Mouse (Mus musculus) right cerebral cortex, postnatal 10 days (tissue): ENCODE data around the gene Auts2.

ENCODE experiments used
- DNase-seq, 2 experiments: peaks; one replicate each; pipeline ENCODE4 v3.0.0; 2021; ENCODE audit warnings: low spot score in 2 of 2

The Auts2 gene

DNA sequence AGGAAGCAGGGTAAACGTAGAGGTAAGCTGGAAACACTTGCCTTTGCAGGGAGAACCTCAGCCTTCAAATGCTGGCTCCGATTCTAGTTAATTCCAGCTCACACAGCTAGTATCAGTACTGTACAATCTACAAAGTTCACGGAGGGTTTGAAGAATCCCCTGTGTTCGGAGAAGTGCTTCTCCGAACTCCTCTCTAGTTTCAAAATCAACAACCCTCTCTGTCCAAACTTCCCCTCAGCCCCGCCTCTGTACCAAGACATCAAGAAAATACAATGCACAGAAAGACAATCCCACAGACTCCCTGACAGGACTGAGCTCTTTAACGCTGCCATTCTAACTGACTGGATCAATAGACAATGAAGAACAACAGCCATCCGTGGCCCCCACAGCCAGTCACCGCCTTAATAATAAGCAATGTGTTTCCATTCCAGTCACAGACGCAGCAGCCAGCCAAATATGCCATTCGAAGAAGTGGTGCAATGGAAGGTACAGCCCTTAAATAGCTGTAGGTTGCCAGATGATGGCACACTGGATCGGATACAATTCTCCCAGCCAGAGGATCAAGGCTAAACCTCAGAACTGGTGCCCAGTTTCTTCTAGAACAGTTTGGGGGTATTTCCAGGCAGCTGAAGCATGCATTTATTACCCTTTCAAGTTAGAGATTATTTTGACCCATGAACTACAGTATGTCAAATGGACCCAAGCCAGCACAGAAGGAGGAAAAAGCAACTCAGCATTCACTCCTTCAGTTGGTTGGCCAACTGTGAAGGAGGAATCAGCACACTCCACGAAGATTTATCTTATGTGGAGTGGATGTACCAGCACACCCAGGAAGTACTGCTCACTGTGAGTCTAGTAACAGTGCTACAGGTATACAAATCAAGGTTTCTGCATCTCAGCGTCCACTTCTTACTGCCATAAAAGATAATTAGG is 151.0 kb downstream of the Auts2 start:
- no peak for DNase-seq

DNA sequence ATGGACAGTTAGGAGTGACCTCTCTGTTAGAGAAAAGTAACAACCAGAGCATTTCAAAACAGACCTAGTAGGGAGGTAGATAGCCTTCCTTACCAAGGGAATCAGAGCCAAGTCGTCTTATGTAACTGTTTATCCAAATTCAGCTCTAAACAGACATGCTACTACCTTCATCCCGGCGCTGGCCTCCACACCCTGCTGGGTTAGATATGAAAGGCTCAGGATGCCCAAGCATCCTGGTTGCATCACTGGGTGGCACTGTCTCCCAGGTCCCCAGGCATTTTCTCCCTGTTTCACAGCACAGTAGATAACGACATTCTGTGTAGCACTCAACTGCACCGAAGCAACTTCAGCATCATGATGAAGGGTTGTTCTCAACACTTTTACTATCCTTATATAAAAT is 154.4 kb downstream of the Auts2 start:
- DNase-seq: no peak

DNA sequence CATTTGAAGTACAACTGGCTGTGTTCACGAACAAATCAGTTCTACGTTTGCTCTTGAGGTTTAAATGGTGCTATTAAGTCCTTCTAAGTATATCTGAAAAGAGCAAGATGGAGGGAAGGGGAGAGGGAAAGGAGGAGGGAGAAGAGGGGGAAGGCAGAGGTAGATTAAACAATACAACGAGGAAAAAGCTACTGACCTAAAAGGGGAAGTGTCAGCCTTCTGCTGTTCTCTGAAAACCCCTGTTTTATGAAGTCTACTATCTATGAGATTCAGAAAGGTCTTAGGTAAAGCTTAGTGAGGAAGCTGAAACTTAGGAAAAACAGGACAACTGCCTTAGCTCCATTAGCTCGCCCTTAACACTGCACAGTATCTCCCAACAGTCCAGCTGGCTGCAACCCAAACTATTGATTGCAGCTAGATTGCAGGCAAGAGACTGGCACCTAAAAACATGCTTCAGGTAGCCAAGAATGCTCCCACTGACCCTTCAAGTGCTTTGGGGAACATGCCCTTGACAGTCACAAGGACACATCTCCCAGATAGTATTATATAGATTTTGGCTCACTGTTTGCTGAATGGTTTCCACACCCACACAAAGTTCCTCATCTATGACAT is 157.8 kb downstream of the Auts2 start:
- no peak for DNase-seq

DNA sequence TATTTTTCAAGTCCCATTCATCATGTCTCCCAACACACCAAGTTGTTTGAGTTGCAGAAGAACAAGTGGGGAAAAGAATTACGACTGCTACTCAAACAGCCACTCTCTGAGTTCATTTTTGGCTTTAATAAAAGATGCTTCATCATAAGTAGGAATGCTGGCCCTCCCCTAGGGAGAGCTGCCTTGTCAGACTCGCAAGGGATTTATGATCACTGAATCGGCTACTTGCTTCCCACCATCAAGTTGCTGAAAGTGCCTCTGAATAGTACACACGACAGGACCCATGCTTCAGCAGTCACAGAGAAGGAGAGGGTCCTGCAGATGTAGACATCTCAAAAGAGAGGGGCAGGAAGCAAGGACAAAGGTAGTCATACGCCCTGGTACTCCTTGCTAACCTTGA is 162.9 kb downstream of the Auts2 start:
- DNase-seq: no peak

GRCm38 (mm10) chr5:132378977-132379376 is 164.2 kb downstream of the Auts2 start:
- DNase-seq: no peak

DNA sequence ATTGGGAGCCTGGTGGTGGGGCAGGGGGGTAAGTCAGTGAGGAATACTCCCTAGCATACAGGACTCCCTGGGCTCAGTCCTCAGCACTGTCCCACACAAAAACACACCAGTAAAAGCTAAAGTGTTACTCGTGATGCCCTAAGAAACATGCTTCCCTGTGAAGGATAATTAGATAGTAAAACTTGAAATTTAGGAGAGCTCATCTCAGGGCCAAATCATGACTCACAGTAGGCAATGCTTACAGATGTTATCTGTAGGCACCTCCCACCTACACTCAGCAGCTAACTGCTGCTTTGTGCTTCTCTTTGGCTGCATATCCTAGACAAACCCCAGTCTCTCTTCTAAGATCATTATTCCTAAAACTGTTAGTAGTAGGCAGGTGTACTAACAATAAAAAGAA is 168.0 kb downstream of the Auts2 start:
- DNase-seq: no peak

DNA sequence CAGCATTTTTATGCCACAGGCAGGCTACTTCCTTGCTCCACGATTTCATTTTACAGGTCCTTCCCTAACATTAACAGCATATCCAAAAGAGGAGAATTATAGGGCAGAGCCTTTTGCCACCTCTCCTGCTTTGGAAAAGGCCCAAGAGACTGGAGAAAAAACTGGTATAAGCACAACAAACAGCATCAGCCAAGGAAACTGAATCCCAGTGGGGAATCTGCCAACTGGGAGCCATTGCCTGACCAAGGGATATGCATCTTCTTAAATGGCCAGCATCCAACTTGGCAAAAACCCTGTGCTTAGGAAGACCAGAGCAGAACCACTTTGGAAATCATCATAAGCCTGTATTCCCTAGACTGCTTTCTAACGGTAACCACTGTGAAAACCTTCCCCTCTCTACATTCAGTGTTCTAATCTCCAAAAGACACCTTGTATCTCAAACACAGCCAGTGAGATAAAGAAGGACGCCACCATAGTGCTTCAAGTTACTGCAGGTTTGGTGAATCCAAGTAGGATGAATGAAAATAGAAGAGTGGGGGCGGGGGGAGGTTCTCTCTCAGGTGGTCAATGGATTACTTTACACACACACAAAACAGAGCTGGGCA is 169.6 kb downstream of the Auts2 start:
- DNase-seq: peak; percentile 43 to 46

GRCm38 (mm10) chr5:132372605-132373004 is 170.5 kb downstream of the Auts2 start:
- DNase-seq: no peak

GRCm38 (mm10) chr5:132368678-132369088 is 174.5 kb downstream of the Auts2 start:
- peak; percentile 72 to 73 for DNase-seq

DNA sequence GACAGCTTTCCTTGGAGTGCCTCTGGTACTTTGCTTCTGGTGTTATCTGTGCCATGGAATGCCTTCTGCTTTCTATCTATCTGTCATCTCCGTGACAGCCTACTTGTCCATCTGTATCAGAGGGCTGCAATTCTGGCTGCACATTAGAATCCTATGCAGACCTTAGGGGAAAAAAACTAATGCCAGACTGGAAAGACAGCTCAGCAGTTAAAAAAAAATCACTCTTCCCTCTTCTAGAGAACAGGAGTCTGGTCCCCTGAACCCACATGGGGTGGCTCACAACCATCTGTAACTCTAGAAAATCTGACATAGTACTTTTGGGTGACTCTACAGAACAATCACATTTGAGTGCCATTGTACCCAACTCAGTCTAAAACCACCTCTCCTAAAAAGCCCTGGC is 181.9 kb downstream of the Auts2 start:
- DNase-seq: no peak

DNA sequence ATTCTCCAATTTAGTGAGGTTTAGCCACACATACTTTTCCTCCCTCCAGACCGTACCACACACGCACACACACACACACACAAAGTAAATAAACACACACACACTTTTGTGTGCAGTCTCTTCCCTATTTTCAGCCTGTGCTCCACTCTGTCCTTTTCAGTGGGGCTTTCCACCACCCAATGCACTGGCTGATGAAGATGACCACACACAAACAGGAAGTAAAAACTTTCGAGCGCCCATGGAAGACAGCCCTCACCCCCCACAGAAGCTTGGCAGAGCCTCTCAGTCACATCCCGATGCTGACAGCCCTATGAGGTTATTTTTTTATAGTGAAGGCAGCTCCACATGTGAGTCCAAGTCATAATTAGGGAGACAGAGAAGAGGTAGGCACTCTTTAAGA is 185.4 kb downstream of the Auts2 start:
- DNase-seq: no peak

DNA sequence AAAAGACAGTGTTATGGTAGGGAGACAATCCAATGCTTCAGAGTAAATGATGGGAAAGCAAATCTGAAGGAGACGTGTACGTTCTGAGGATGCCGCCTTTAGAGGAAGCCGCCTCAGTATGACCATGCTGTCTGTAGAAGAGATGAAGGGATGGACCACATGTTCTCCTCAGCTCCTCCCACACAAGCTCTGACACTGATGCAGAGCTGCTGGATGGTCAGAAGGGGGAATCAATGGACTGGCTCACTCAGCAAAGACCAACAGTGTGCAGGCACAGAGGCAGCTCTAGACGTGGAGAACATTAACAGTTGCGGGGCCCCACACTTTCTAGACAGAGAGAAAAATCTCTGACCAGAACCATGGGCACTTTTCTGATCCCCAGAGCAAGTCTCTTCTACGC is 187.2 kb downstream of the Auts2 start:
- no peak for DNase-seq

DNA sequence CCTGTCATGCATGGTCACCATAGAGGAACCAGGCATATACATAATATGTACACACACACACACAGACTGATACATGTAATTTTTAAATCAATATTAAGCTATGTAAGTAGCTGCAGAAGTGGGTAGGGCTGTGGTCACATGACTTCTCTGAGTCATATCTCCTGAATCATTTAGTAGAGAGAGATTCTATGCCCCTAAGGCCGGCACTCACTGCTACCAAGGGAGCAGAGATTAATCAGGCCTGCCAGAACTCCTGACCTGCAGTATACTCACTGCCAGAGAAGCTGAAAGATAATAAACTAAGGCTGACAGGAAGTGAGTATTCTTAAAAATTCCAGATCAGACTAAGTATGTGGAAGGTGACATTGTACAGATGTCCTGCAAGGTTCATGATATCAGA is 190.7 kb downstream of the Auts2 start:
- no peak for DNase-seq

DNA sequence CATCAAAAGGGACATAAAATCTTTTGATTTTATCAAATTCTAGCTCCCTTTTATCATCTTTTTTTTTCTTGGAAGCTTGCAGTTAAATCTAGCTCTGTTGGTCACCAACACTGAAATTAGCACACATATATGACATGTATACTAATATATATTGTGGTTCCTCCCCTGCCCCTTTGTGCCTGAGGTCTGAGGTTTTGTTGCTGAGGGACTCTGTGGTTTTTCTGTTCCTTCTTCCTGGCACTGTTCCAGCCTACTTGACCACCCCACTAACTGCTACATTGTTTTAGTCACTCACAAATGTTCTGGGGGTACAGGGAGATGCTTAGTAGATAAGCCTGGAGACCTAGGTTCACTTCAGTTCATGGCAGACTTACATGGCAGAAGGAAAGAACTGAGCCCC is 192.0 kb downstream of the Auts2 start:
- DNase-seq: no peak

- DNase-seq: no peak
These were observed 201.8 kb downstream of the Auts2 start for GRCm38 (mm10) chr5:132341315-132341714.

- no peak for DNase-seq
These were observed 205.5 kb downstream of the Auts2 start for GRCm38 (mm10) chr5:132337677-132338076.

DNA sequence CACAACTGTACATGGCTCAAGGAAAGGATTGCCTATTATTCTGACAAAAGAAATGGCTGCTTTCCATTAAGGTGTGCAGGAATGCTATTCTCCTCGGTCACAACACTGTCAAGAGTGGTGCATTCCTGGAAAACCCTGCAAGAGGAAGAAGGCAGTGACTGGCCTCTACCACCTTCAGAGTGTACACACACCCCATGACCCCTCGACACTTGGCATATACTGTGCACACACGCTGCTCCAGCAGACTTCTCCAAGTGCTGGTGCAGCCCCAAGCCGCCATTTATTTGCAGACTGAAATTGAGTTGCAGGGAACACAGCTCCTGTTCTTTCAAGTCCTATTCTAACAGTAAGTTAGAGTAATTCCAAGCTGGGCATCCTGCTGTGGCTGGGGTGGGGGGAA is 207.4 kb downstream of the Auts2 start:
- DNase-seq: no peak

DNA sequence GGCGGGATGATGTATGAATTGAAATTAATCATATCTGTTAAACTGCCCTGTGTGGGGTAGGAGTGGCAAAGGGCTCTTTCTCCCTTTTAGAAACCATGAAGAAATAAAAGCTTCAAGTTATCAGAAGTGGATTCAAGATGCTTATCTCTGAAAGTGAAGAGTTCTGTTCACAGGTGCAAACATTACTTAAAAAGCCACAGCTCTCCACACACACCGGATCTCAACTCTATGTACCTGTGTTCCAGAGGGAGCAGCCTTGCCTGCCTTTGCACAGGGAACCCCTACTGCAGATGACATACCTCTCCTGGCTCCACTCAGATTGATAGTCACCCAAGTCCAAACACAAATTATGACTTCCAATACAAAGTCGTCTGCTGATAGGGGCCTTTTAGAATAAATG is 208.3 kb downstream of the Auts2 start:
- DNase-seq: no peak

DNA sequence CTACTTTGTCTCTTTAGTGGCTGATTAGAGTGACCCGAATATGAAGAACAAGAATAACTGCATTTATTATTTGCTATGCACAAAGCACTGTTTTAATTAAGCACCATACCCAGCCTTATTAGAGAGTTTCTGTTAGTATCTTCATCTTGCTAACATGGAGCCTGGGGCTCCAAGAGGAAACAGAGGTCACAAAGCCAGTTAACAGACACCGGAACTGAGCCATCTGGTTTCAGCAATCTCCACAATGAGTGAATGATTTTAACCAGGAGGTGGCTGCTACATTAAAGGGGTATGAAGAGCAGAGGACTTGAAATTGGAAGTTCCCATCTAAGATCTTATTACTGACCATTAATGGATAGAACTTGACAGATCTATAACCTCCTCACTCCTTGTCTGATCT is 209.4 kb downstream of the Auts2 start:
- DNase-seq: no peak

DNA sequence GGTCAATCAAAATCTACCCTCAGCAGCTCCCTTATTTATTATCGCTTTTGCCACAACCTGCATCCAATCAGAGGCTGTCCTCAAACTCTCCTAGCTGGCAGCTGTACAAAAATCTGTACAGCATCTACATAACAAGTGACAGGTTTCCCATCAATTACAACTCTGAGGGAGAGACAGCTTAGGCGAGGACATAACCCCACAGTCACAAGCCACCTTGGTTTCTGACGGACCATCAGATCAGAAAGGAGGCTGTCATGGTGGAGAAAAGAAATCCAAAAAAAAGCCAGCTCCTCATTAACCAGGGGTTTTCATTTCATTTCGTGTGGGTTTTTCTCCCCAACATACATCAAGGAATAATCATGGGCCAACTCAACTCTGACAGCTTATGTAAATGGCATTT is 210.6 kb downstream of the Auts2 start:
- no peak for DNase-seq

- no peak for DNase-seq
These were observed 213.8 kb downstream of the Auts2 start for GRCm38 (mm10) chr5:132329171-132329936.

GRCm38 (mm10) chr5:132324246-132324883 is 218.8 kb downstream of the Auts2 start:
- DNase-seq: no peak
